Mouse (Mus musculus) gastrocnemius, adult 2 months (tissue): Measurements from ENCODE around the gene Gm6588. TPM values are rescaled to one million over a fixed set of nuclear protein-coding genes. Genes with fewer than 3 reads are reported as not detected.

Experiments used
- DNase-seq: peaks from one replicate; pipeline ENCODE4 v3.0.0; 2022
- H3K27ac ChIP-seq: fragments of 200-600 bp; 2 replicates; pipeline ENCODE4 v1.8.1; 2022; ENCODE audit warnings: mild to moderate bottlenecking
- H3K4me3 ChIP-seq: fragments of 200-600 bp; 2 replicates; pipeline ENCODE4 v1.8.1; 2022; ENCODE audit warnings: mild to moderate bottlenecking, moderate library complexity
- CTCF ChIP-seq: fragments of 200-600 bp; IDR thresholded peaks from 2 replicates; pipeline ENCODE4 v1.8.1; 2022; ENCODE audit warnings: antibody characterized with exemption, mild to moderate bottlenecking, moderate library complexity
- intact Hi-C: fragments of 180-260 bp; cut with DNase I; formaldehyde crosslinking; loops from one replicate; pipeline ENCODE4 v1.15.1; 2025
- total RNA-seq, 2 experiments: library from RNA; stranded (reverse); gene quantifications; 2 replicates each; pipeline ENCODE4 v1.2.3; 2021

Gene Gm6588
- total RNA-seq, 2 experiments from 2014 or later, result not detected

GRCm38 (mm10) chr5:112431120-112431775 lies 18.0 kb upstream of the Gm6588 start:
- no peak for DNase-seq
- no peak for TF ChIP-seq CTCF
- H3K27ac ChIP-seq, result no peak overlapping the region
- no peak overlapping the region for H3K4me3 ChIP-seq
- intact Hi-C loops, result no loop called here

- TF ChIP-seq CTCF, result no peak
- DNase-seq, result no peak
- Histone ChIP-seq H3K4me3 (no peak overlapping the region), H3K27ac (no peak overlapping the region)
- intact Hi-C loops, result loop anchor here (2.0 kb wide), 1 partner anchor 647 kb away; no protein-coding TSS in a partner anchor
These were observed 17.2 kb upstream of the Gm6588 start for GRCm38 (mm10) chr5:112432033-112432432.

GRCm38 (mm10) chr5:112433004-112433403 lies 16.2 kb upstream of the Gm6588 start:
- Histone ChIP-seq H3K4me3 (no peak overlapping the region), H3K27ac (no peak overlapping the region)
- intact Hi-C loops, result loop anchor here (2.0 kb wide), 1 partner anchor 646 kb away; no protein-coding TSS in a partner anchor
- peak; percentile 67 for DNase-seq
- TF ChIP-seq CTCF, result peak; percentile 94

- H3K27ac ChIP-seq, result no peak overlapping the region
- intact Hi-C loops, result no loop called here
These were observed 10.7 kb upstream of the Gm6588 start for GRCm38 (mm10) chr5:112438535-112438934.

GRCm38 (mm10) chr5:112453088-112453487 lies 3.9 kb downstream of the Gm6588 start:
- intact Hi-C loops, result no loop called here
- no peak overlapping the region for H3K4me3 ChIP-seq
- no peak overlapping the region for H3K27ac ChIP-seq
- no peak for TF ChIP-seq CTCF
- no peak for DNase-seq

More at GRCm38 (mm10) chr5:112438535-112438934, 10.7 kb upstream of the Gm6588 start:
- DNase-seq, result no peak
- TF ChIP-seq CTCF, result no peak
- H3K4me3 ChIP-seq, result no peak overlapping the region

- TF ChIP-seq CTCF, result 0 out of 2 replicates have a peak, but pooled peaks have one; percentile 1
- intact Hi-C loops, result no loop called here
These were observed 5.8 kb downstream of the Gm6588 start for GRCm38 (mm10) chr5:112454966-112455555.

GRCm38 (mm10) chr5:112459903-112460302 lies 10.7 kb downstream of the Gm6588 start:
- TF ChIP-seq CTCF, result no peak
- Histone ChIP-seq H3K4me3 (no peak overlapping the region), H3K27ac (no peak overlapping the region)
- no peak for DNase-seq
- intact Hi-C loops, result no loop called here

More at GRCm38 (mm10) chr5:112454966-112455555, 5.8 kb downstream of the Gm6588 start:
- no peak overlapping the region for H3K4me3 ChIP-seq
- H3K27ac ChIP-seq, result no peak overlapping the region
- DNase-seq, result no peak

- Histone ChIP-seq H3K27ac (no peak overlapping the region), H3K4me3 (no peak overlapping the region)
- intact Hi-C loops, result no loop called here
- DNase-seq, result no peak
- TF ChIP-seq CTCF, result no peak
These were observed 17.1 kb downstream of the Gm6588 start for GRCm38 (mm10) chr5:112466331-112466730.

GRCm38 (mm10) chr5:112468986-112469581 lies 19.9 kb downstream of the Gm6588 start:
- DNase-seq, result no peak
- Histone ChIP-seq H3K27ac (no peak overlapping the region), H3K4me3 (no peak overlapping the region)
- intact Hi-C loops, result no loop called here
- TF ChIP-seq CTCF, result no peak

GRCm38 (mm10) chr5:112470144-112470543 lies 20.9 kb downstream of the Gm6588 start:
- H3K4me3 ChIP-seq, result no peak overlapping the region
- H3K27ac ChIP-seq, result no peak overlapping the region
- DNase-seq, result peak; percentile 35
- intact Hi-C loops, result no loop called here
- peak; percentile 72 for TF ChIP-seq CTCF

GRCm38 (mm10) chr5:112473453-112473852 lies 24.2 kb downstream of the Gm6588 start:
- TF ChIP-seq CTCF, result no peak
- Histone ChIP-seq H3K4me3 (no peak overlapping the region), H3K27ac (no peak overlapping the region)
- intact Hi-C loops, result no loop called here
- DNase-seq, result no peak

GRCm38 (mm10) chr5:112481946-112482410 lies 32.8 kb downstream of the Gm6588 start:
- Histone ChIP-seq H3K4me3 (no peak overlapping the region), H3K27ac (no peak overlapping the region)
- DNase-seq, result no peak
- intact Hi-C loops, result no loop called here
- TF ChIP-seq CTCF, result no peak

GRCm38 (mm10) chr5:112482551-112482950 lies 33.3 kb downstream of the Gm6588 start:
- TF ChIP-seq CTCF, result no peak
- H3K27ac ChIP-seq, result no peak overlapping the region
- intact Hi-C loops, result no loop called here
- no peak overlapping the region for H3K4me3 ChIP-seq
- no peak for DNase-seq
